Mouse (Mus musculus) CD8-positive naive resting alpha-beta T cell, adult 2 months (primary cell): ENCODE results near the gene Lrrc72.
"Not testable (repeated sequence)": the region's sequence is repeated elsewhere in the genome, so short reads cannot be mapped to it uniquely, and the experiment has no call there.

ENCODE experiments used
- DNase-seq, 2 experiments: peaks; one replicate each; pipeline ENCODE4 v3.0.0; 2022; ENCODE audit warnings: low read depth in 2 of 2, low spot score in 2 of 2

Lrrc72 gene

DNA sequence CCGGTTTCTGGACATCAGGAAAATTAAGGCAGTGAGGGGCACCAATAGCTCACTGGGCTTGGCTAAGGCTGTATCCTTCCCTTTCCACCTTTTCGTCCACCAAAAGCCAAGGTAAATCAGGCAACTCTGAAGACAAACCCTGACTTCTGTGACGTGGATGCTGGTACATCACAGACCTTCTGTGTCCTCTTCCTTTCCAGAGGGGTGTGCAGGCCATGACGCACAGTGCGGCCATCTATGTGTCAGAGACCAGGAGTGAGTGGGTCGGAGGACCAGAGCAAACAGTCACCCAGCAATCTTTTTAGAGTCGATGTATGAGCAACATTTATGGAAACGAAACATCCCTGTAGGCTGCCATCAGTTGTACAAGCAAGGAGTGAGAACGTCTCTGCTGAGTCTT is at the start of gene Lrrc72:
Lrrc72 (minus strand) TSS at position 101 of the 400 bp plus-strand sequence.
- no peak for DNase-seq

GRCm38 (mm10) chr12:36302326-36302725 is 49.1 kb upstream of the Lrrc72 start:
- DNase-seq = no peak

- no peak for DNase-seq
These were observed 38.1 kb upstream of the Lrrc72 start for GRCm38 (mm10) chr12:36291346-36291745.

GRCm38 (mm10) chr12:36290465-36290864 is 37.3 kb upstream of the Lrrc72 start:
- no peak for DNase-seq

- no peak for DNase-seq
These were observed 36.4 kb upstream of the Lrrc72 start for GRCm38 (mm10) chr12:36289634-36290033.

DNA sequence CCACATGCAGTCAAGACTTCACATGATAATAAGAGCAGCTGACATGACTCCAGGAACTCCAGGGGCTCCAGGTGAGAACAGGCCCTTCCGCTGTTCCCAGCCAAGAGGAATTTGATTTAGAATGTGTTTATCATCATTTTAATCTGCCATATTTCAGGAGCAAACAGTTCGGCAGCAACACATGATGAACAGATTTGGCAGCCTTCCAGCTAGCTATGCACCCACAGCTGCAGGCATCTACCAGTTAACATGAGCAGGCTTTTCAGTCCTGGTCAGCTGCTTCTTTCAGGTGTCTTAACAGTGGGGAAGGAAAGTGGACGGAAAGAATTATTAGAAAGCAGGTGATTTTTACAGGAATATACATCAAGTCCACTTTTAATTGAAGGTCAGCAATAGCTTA is 21.6 kb upstream of the Lrrc72 start:
- no peak for DNase-seq

GRCm38 (mm10) chr12:36267670-36268246 is 14.6 kb upstream of the Lrrc72 start:
- no peak for DNase-seq

GRCm38 (mm10) chr12:36262116-36262721 is 9.0 kb upstream of the Lrrc72 start:
- no peak for DNase-seq

GRCm38 (mm10) chr12:36255413-36255812 is 2.2 kb upstream of the Lrrc72 start:
- no peak for DNase-seq

DNA sequence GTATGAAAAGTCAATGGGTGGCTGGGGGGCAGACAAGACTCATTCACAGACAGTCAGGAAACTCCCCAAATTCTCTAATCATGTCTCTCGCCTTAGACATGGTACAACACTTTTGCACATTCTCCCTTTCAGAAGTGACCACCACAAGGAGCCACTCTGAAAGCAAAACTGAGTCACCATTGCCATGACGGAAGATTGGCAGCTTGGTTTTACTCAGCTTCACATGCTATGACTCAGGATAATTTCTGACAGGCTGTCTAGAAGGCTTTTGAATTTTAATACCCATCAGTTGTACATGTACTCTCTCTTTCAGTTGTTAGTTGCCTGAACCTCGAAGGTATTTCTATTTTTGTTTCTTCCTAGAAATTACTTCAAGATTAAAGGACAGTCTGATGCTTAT is 12.0 kb downstream of the Lrrc72 start:
- no peak for DNase-seq

- no peak for DNase-seq
These were observed 21.8 kb downstream of the Lrrc72 start for GRCm38 (mm10) chr12:36231386-36231785.

GRCm38 (mm10) chr12:36224392-36224791 is 28.8 kb downstream of the Lrrc72 start:
- DNase-seq = no peak

DNA sequence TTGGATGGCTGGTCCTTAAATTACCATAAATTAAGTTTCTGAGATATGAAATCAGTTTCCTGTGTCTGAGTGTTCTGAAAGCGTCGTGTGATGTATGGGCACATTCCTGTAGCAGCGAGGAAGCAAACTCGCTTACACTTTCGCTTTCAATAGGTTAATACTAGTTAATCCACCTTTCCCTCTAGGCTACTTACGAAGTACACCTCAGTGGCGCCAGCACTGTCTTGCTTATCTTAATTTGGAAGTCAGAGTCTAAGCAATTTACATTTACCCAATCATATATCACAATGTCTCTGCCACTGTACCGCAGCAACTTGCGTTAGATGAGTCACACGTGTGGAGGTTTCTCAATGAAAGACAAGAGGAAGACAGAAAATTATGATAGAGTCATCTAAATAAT is 36.3 kb downstream of the Lrrc72 start:
- no peak for DNase-seq

- no peak for DNase-seq
These were observed 37.0 kb downstream of the Lrrc72 start for GRCm38 (mm10) chr12:36216230-36216629.

GRCm38 (mm10) chr12:36215149-36215480 is 38.1 kb downstream of the Lrrc72 start:
- peak in 1 of 2 experiments; percentile 38 for DNase-seq

DNA sequence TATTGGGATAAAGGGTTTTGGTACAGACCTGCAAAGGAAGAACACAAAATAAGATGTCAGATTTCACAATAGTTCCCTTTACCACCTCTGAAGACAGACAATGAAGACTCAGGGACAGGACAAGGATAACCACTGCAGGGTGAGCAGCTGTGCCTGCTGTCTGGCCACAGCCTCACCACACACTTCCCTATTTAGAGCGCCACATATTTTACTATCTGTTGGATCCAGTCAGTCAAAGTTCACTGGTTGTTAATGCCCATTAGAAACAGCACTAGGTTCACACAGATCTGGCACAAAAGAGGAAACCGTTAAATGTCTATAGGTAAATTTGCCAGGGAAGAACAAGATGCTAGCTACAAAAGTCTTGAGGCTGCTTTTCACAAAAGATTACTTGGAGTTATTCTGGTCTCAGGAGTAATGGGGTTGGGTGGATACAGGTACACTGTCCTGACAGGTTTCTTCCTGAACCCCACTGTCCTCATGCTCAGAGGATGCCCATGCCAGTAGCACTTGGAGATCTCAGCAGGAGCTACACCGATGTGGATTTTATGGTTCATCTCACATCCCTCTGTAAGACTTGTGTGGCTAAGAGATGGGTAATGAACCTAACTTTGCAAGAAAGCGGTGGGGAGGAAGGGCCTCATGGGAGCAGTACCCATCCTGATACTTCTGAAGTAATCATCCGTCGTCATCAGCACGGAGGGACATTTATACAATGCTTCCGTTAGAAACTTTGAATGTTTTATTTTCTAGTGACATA is 38.6 kb downstream of the Lrrc72 start:
- DNase-seq = no peak

DNA sequence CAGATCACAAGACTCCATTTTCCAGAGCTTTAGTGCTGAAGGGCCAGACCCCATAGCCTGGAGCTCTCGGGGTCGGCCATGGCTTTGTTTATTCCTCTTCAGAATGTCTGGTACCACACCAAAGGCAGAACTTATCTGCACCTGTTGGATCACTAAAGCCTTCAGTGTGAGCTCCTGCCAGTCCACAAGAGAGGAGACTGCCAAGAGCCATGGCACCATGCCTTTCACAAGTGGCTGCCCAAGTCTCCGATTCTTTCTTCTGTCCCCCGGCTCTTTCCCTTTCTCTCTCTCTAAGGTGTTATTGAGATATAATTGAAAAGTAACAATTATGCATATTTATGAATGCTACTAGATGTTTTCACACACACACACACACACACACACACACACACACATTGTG is 43.1 kb downstream of the Lrrc72 start:
- no peak for DNase-seq

DNA sequence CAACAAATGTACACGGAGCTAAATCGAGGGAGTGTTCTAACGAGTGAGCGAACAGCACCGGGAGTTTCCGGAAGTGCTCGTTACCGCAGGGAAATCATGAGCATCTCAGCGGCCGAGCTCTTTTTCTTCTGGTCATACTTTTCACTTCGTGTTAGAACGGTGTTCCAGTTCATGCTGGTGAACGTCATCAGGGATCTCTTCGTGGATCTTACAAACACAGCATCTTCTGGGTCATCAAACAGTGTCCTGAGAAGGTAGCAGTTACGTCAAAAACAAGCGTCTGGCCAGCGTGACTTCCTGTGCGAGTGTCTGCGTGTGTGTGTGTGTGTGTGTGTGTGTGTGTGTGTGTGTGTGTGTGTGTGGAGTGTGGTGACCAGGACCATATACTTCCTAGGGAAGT is 44.7 kb downstream of the Lrrc72 start:
- DNase-seq = no peak

GRCm38 (mm10) chr12:36207800-36208148 is 45.4 kb downstream of the Lrrc72 start:
- no peak for DNase-seq

DNA sequence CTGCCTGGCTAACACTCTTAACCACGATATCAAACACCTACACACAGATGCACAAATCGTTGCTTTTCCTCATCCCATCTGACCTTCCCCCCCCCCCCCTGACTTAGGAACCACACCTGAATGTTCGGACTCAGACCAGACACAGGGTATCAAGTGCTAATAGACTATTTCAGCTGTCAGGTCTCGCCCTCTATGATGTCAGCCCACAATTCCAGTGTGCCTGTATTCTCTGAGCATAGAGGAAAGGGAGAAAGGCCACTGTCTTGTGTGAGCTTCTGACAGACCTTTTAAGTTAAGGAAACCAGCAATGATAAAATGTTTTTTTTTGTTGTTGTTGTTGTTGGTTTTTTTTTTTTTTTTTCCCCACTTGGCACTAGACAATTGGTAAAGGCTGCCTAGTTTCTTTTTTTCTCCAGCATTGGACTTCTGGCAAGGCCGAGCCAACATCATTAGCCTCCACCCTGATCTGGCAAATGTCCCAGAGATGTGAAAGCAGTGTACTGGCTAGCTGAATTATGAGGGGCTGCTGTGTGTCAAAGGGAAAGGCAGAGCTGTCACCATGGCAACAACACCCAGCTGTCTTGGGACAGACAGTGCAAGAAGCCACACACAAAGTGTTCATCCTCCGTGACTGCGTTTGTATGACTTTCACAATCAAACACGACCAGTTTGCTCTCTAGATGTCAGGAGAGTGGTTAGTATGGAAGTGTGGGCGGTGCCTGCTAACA is 46.0 kb downstream of the Lrrc72 start:
- DNase-seq = peak in 1 of 2 experiments; percentile 14

GRCm38 (mm10) chr12:36205579-36206119 is 47.5 kb downstream of the Lrrc72 start:
- DNase-seq = not testable (repeated sequence)

GRCm38 (mm10) chr12:36194976-36195375 is 58.2 kb downstream of the Lrrc72 start:
- DNase-seq = no peak
